Mouse (Mus musculus): ENCODE measurements around the gene BC107364. TPM values are rescaled to one million over a fixed set of nuclear protein-coding genes. Genes with fewer than 3 reads are reported as not detected.
"Not testable (repeated sequence)": the region's sequence is repeated elsewhere in the genome, so short reads cannot be mapped to it uniquely, and the experiment has no call there.

BC107364 gene
- total and polyA plus RNA-seq, 2 experiments from 2014 or later = not detected

DNA sequence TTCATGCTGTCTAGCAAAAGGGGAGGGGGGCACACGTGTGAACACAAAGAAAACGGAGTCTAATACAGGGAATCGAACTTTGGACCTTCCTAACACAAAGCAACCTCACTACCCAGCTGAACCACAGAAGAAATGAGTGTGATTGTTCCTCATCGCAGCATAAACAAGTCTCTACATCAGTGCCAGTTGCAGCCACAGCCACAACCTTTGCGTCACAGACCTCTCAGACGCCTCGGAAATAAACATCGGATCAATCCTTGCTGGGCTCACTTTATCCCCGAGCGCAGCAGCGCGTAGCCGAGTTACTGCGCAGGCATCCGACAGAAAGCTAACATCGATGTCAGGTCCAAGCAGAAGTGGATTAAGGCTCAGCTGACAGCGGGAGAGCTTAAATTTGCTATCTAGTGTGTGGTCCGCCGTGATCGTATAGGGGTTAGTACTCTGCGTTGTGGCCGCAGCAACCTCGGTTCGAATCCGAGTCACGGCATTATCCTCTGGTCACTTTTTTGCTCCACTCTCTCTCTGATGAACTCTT is 16.5 kb downstream of the BC107364 start:
- no peaks in the 10 kb centered on the region for H3K4me1 ChIP-seq (ENCODE audit: insufficient read depth)
- peak overlapping the region; percentile 28 for H3K4me3 ChIP-seq (ENCODE audit: low read depth, low read length)
- whole genome bisulfite sequencing = 1% methylated on average over 26 of the region's 26 CpGs
- peaks cover 56% of the 10 kb centered on the region for H3K27me3 ChIP-seq (ENCODE audit: insufficient read depth, low read length)
- H3K9ac ChIP-seq = 0 out of 2 replicates have a peak overlapping the region, but pooled peaks have one; percentile 14
- no peak for TF ChIP-seq CTCF (IDR thresholded peaks at IDR 0.05; ENCODE audit: low read depth)
- H3K4me2 ChIP-seq (ENCODE audit: low read depth) = peak overlapping the region; percentile 34
- H3K36me3 ChIP-seq (ENCODE audit: insufficient read depth) = no peaks in the 10 kb centered on the region
- H3K27ac ChIP-seq (ENCODE audit: low read depth, low read length) = no peak overlapping the region
- DNase-seq (peak; percentile 69), ATAC-seq (peak; percentile 69)
- H3K9me3 ChIP-seq (ENCODE audit: low read length) = no peaks in the 10 kb centered on the region

DNA sequence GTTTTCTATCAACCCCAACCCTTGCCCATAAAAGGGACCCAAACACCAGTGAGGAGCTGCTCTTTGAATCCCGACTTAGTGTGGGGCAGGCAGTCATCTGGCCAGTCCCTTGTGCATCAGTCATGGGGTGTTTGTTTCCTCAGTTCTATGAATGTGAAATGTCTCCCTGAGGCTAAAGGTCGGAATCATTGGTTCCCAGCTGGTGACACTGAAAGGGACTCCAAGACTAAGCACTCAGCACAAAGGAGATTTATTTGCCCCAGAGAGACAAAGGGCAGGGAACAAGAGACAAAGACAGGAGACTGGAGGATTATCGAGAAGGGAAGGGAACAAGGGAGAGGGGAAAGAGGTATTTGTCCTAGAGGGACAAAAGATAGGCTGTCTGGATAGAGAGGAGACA is 19.9 kb downstream of the BC107364 start:
- TF ChIP-seq CTCF (IDR thresholded peaks at IDR 0.05; ENCODE audit: low read depth) = no peak
- Histone ChIP-seq H3K9me3 (ENCODE audit: low read length) (no peaks in the 10 kb centered on the region), H3K4me1 (ENCODE audit: insufficient read depth) (no peaks in the 10 kb centered on the region), H3K9ac (no peak overlapping the region), H3K27me3 (ENCODE audit: insufficient read depth, low read length) (peaks cover 41% of the 10 kb centered on the region), H3K4me2 (ENCODE audit: low read depth) (no peak overlapping the region), H3K36me3 (ENCODE audit: insufficient read depth) (no peaks in the 10 kb centered on the region), H3K27ac (ENCODE audit: low read depth, low read length) (no peak overlapping the region), H3K4me3 (ENCODE audit: low read depth, low read length) (no peak overlapping the region)
- 6% methylated on average over 3 of the region's 3 CpGs for WGBS
- ATAC-seq (no peak), DNase-seq (no peak)

DNA sequence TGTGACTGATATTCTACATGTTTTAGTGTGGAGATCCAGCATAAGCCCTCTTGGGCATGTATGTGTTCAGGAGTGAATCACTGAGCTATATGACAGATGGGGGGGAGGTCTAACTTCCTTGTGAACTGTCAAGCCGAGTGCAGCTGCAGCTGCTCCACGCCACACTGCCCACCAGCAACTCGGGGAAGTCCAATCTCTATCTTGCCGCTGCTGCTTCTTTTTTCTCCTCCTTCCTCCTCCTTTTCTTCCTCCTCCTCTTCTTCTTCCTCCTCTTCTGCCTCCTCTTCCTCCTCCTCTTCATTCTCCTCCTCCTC is 22.3 kb downstream of the BC107364 start:
- ATAC-seq = no peak
- no peak overlapping the region for H3K27ac ChIP-seq (ENCODE audit: low read depth, low read length)
- no peak for TF ChIP-seq CTCF (IDR thresholded peaks at IDR 0.05; ENCODE audit: low read depth)

DNA sequence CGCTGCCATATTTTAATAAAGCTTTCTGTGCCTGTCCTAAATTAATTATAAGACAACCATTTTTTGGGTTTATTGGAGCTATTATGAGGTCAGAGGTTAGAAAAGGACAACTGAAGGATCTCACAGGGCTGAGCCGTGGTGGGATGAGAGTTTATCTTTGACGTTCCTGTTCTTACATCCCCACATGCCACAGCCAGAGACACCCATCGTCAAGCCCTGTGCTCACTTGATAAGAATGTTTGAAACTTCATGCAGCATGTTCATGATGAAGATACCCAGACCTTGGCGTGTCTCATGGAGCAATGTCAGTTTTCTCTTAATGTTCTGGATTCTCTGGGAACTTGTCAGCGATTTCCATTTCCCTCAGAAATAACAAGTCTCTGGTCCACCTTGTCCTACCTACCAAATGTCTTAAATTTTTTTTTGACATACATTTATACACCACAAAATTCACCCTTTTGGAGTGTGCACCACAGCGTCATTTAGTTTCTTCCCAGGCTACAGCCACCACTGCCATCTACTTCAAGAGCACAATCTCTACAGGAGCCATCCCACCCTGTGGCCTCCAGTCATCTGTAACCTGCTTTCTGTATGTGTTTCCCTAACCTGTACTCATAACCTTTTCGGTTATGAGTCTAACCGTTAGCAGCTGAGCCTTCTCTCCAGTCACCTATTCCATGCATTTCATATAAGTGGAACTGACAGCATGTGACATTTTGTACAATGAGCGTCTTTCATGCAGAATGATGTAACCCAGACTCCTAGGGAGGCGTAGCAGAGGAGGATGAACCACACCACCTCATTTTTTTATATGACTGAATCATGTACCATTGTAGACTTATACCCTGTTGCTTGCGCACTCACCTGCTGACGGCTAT is 22.9 kb downstream of the BC107364 start:
- no peaks in the 10 kb centered on the region for H3K4me1 ChIP-seq (ENCODE audit: insufficient read depth)
- 89% methylated on average over 13 of the region's 13 CpGs for WGBS
- H3K9ac ChIP-seq = no peak overlapping the region
- no peak overlapping the region for H3K27ac ChIP-seq (ENCODE audit: low read depth, low read length)
- no peaks in the 10 kb centered on the region for H3K9me3 ChIP-seq (ENCODE audit: low read length)
- no peaks in the 10 kb centered on the region for H3K36me3 ChIP-seq (ENCODE audit: insufficient read depth)
- H3K27me3 ChIP-seq (ENCODE audit: insufficient read depth, low read length) = peaks cover 29% of the 10 kb centered on the region
- H3K4me3 ChIP-seq (ENCODE audit: low read depth, low read length) = no peak overlapping the region
- DNase-seq (no peak), ATAC-seq (no peak)
- no peak for TF ChIP-seq CTCF (IDR thresholded peaks at IDR 0.05; ENCODE audit: low read depth)
- no peak overlapping the region for H3K4me2 ChIP-seq (ENCODE audit: low read depth)

More for the DNA sequence above, 22.3 kb downstream of the BC107364 start:
- peaks cover 30% of the 10 kb centered on the region for H3K27me3 ChIP-seq (ENCODE audit: insufficient read depth, low read length)
- no peak overlapping the region for H3K4me3 ChIP-seq (ENCODE audit: low read depth, low read length)
- 89% methylated on average over 4 of the region's 4 CpGs for WGBS
- H3K9me3 ChIP-seq (ENCODE audit: low read length) = no peaks in the 10 kb centered on the region
- H3K4me2 ChIP-seq (ENCODE audit: low read depth) = no peak overlapping the region
- no peak for DNase-seq
- H3K36me3 ChIP-seq (ENCODE audit: insufficient read depth) = no peaks in the 10 kb centered on the region
- H3K4me1 ChIP-seq (ENCODE audit: insufficient read depth) = no peaks in the 10 kb centered on the region
- no peak overlapping the region for H3K9ac ChIP-seq

DNA sequence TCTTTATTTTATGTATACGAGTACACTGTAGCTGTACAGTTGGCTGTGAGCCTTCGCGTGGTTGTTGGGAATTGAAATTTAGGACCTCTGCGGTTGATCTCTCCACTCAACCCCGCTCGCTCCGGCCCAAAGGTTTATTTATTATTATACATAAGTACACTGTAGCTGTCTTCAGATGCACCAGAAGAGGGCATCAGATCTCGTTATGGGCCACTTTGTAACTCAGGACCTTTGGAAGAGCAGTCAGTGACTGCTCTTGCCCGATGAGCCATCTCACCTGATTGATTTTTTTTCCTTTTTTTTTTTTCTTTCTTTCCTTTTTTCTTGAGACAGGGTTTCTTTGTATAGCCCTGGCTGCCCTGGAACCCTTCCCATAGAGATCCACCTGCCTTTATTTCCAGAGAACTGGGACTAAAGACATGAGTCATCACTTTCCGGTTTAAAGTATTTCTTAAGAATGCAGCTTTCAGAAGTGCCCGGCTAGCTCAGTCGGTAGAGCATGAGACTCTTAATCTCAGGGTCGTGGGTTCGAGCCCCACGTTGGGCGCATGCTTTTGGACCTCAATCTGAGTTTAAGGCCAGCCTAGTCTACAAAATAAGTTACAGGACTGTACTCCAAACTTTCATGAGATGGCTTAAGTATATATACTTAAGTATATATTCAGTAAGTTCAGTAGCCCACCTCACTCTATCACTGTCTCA is 24.2 kb downstream of the BC107364 start:
- 7% methylated on average over 16 of the region's 16 CpGs for WGBS
- H3K27ac ChIP-seq (ENCODE audit: low read depth, low read length) = no peak overlapping the region
- H3K4me1 ChIP-seq (ENCODE audit: insufficient read depth) = no peaks in the 10 kb centered on the region
- TF ChIP-seq CTCF (IDR thresholded peaks at IDR 0.05; ENCODE audit: low read depth) = no peak
- no peak for DNase-seq
- H3K4me3 ChIP-seq (ENCODE audit: low read depth, low read length) = no peak overlapping the region
- H3K9me3 ChIP-seq (ENCODE audit: low read length) = no peaks in the 10 kb centered on the region
- H3K36me3 ChIP-seq (ENCODE audit: insufficient read depth) = no peaks in the 10 kb centered on the region
- no peak overlapping the region for H3K4me2 ChIP-seq (ENCODE audit: low read depth)
- H3K9ac ChIP-seq = no peak overlapping the region
- peaks cover 17% of the 10 kb centered on the region for H3K27me3 ChIP-seq (ENCODE audit: insufficient read depth, low read length)
- ATAC-seq = no peak

DNA sequence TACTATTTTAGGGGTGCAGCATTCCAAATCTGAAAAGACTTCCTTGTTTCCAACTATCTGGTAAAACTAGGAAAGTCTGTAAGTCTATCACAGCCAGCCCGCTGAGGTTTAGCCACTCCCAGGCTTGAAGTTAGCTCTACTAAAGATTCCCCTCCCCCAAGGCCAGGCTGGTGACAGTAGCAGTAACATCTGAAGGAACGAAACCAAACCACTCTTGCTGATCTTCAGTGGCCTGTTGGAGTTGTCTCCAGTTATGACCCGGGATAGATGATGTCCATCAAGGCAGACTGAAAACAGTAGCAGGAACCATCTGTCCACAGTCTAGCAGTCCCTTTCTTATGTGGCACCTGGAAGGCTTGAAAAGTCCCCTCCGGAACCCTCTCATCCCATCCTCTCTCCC is 24.8 kb downstream of the BC107364 start:
- 18% methylated on average over 4 of the region's 4 CpGs for WGBS
- no peak for ATAC-seq

DNA sequence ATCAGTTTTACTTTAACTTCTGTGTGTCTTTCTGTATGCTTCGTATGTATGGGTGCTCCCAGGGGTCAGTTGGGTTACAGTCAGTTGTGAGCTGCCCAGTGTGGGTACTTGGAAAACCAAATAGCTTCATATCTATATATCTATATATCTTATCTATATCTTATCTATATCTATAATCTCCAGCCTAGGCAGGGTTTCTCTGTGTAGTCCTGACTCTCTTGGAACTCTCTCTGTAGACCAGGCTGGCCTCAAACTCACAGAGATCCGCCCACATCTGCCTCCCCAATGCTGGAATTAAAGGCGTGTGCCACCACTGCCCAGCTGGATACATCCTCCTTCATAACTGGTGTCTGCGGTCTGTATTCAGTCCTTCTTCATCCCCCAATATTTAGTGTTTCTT is 25.8 kb downstream of the BC107364 start:
- ATAC-seq (no peak), DNase-seq (no peak)
- H3K27ac ChIP-seq (ENCODE audit: low read depth, low read length) = no peak overlapping the region
- H3K27me3 ChIP-seq (ENCODE audit: insufficient read depth, low read length) = peaks cover 13% of the 10 kb centered on the region
- no peak overlapping the region for H3K9ac ChIP-seq
- H3K36me3 ChIP-seq (ENCODE audit: insufficient read depth) = no peaks in the 10 kb centered on the region
- no peaks in the 10 kb centered on the region for H3K4me1 ChIP-seq (ENCODE audit: insufficient read depth)
- 80% methylated on average over 4 of the region's 4 CpGs for WGBS
- no peaks in the 10 kb centered on the region for H3K9me3 ChIP-seq (ENCODE audit: low read length)
- no peak overlapping the region for H3K4me3 ChIP-seq (ENCODE audit: low read depth, low read length)
- H3K4me2 ChIP-seq (ENCODE audit: low read depth) = no peak overlapping the region
- no peak for TF ChIP-seq CTCF (IDR thresholded peaks at IDR 0.05; ENCODE audit: low read depth)

More for the DNA sequence above, 24.8 kb downstream of the BC107364 start:
- no peak for TF ChIP-seq CTCF (IDR thresholded peaks at IDR 0.05; ENCODE audit: low read depth)
- Histone ChIP-seq H3K9me3 (ENCODE audit: low read length) (no peaks in the 10 kb centered on the region), H3K9ac (no peak overlapping the region), H3K27ac (ENCODE audit: low read depth, low read length) (no peak overlapping the region), H3K4me3 (ENCODE audit: low read depth, low read length) (no peak overlapping the region), H3K4me1 (ENCODE audit: insufficient read depth) (no peaks in the 10 kb centered on the region), H3K4me2 (ENCODE audit: low read depth) (no peak overlapping the region), H3K36me3 (ENCODE audit: insufficient read depth) (no peaks in the 10 kb centered on the region), H3K27me3 (ENCODE audit: insufficient read depth, low read length) (peaks cover 17% of the 10 kb centered on the region)
- DNase-seq = no peak

DNA sequence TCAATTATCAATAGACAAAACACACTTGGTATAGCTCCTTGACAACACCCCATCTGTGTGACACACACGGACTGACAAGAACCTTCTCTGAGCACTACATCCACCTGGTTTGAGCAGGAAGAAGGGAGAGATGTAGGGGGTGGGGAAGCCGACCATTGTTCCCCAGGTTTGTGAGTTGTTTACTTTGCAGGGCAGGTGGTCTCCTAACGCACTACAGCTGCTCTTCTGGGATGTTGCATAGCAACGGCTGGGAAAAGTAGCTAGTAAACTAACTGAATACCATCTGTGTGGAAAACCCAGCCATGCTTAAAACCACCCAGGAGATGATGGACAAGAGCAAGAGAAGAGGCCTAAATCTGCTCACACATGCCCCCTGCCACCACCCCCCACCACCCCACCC is 27.7 kb downstream of the BC107364 start:
- not testable (repeated sequence) for H3K9ac ChIP-seq; DNase-seq; H3K27ac ChIP-seq (ENCODE audit: low read depth, low read length); H3K27me3 ChIP-seq (ENCODE audit: insufficient read depth, low read length); H3K4me1 ChIP-seq (ENCODE audit: insufficient read depth); H3K9me3 ChIP-seq (ENCODE audit: low read length); H3K36me3 ChIP-seq (ENCODE audit: insufficient read depth); H3K4me2 ChIP-seq (ENCODE audit: low read depth); H3K4me3 ChIP-seq (ENCODE audit: low read depth, low read length)
- 8% methylated on average over 4 of the region's 4 CpGs for WGBS
- ATAC-seq = peak; percentile 43

Data from forebrain, postnatal 0 days (tissue).